Mouse (Mus musculus) cortical plate, adult 2 months (tissue): ENCODE measurements at regions not wholly inside any gene's neighbourhood (a gene's known extent, or its start where the extent isn't known, plus 50 kb on each side); places are given as distances from the start of the nearest gene placed in this dataset.

Experiments used
- CTCF ChIP-seq: fragments of 200-500 bp; IDR thresholded peaks from 2 replicates; pipeline ENCODE4 v1.5.1; 2011; ENCODE audit warnings: mild to moderate bottlenecking, control low read depth, low read length; ENCODE audit not compliant: insufficient read depth; ENCODE audit errors: extremely low read depth
- POLR2A ChIP-seq: fragments of 200-500 bp; IDR thresholded peaks from 2 replicates; pipeline ENCODE4 v1.6.1; 2011; ENCODE audit warnings: mild to moderate bottlenecking, low read length, control low read depth; ENCODE audit not compliant: insufficient read depth; ENCODE audit errors: extremely low read depth

GRCm38 (mm10) chr1:77944327-77944645, 252.6 kb downstream of the Pax3 start:
- TF ChIP-seq CTCF: no peak
- TF ChIP-seq POLR2A: no peak
